Mouse (Mus musculus): ENCODE measurements at regions not wholly inside any gene's neighbourhood (a gene's known extent, or its start where the extent isn't known, plus 50 kb on each side); places are given as distances from the start of the nearest gene placed in this dataset.
"Not testable (repeated sequence)": the region's sequence is repeated elsewhere in the genome, so short reads cannot be mapped to it uniquely, and the experiment has no call there.

GRCm38 (mm10) chr10:29044781-29045180, 58.7 kb upstream of the 2310057J18Rik start:
- DNase-seq (ENCODE audit: extremely low spot score in 1 of 2, low spot score in 1 of 2) = not testable (repeated sequence)

GRCm38 (mm10) chr10:29087823-29088222, 55.8 kb upstream of the Soga3 start:
- peak in 1 of 2 experiments; percentile 49 for DNase-seq (ENCODE audit: extremely low spot score in 1 of 2, low spot score in 1 of 2)

All from layer of hippocampus, postnatal 25 days (tissue).